Comparison of ENCODE assay signal across 8 mouse cellular contexts in genomic region chr17:74047210-74048082, GRCm38 (mm10). TPM values are rescaled to one million over a fixed set of nuclear protein-coding genes. Genes with fewer than 3 reads are reported as not detected.
DNase-seq lines count a peak whose midpoint lies in the region; ATAC-seq lines count a peak whose summit lies in the region.

Gene Srd5a2, minus strand, starts transcription at chr17:74047916.

- no peak for DNase-seq in heart, postnatal 4 days
- no peak for DNase-seq in adrenal gland, adult 8-10 months
- no peak for DNase-seq in gonadal fat pad, adult 2 months (ENCODE audit: low read depth)
- DNase-seq in midbrain, embryonic 10.5 days (ENCODE audit: low spot score): peak; percentile 44
- no peak for DNase-seq in urinary bladder, postnatal 10 days (ENCODE audit: low spot score)
- no peak for DNase-seq in cerebellum, adult 18-20 months
- DNase-seq in thymus, postnatal 10 days (ENCODE audit: low spot score in 2 of 2): no peak

- no peaks in the 10 kb centered on the region for H3K9me3 ChIP-seq in heart, embryonic 15.5 days (replicated peaks)
- H3K9me3 ChIP-seq in midbrain, embryonic 10.5 days (replicated peaks): no peaks in the 10 kb centered on the region

- peaks cover 71% of the 10 kb centered on the region for H3K27me3 ChIP-seq in heart, embryonic 15.5 days
- H3K27me3 ChIP-seq in midbrain, embryonic 10.5 days (ENCODE audit: low read depth, poor library complexity, severe bottlenecking): peaks cover 61% of the 10 kb centered on the region

- 0 out of 2 replicates have a peak, but pooled peaks have one; percentile 4 for ATAC-seq in heart, embryonic 15.5 days (replicated peaks; ENCODE audit: insufficient number of reproducible peaks, insufficient read depth, low FRiP score, low read depth)

- peaks cover 15% of the 10 kb centered on the region for H3K4me1 ChIP-seq in heart, embryonic 15.5 days (replicated peaks)
- peaks cover 20% of the 10 kb centered on the region for H3K4me1 ChIP-seq in midbrain, embryonic 10.5 days

- H3K36me3 ChIP-seq in heart, embryonic 15.5 days: no peaks in the 10 kb centered on the region
- H3K36me3 ChIP-seq in midbrain, embryonic 10.5 days: no peaks in the 10 kb centered on the region

- 2% methylated on average over 45 of the region's 45 CpGs for WGBS in heart, embryonic 15.5 days
- under 1% methylated on average over 45 of the region's 45 CpGs for WGBS in midbrain, embryonic 10.5 days

- no peak within 1 kb of the TSS for H3K27ac ChIP-seq in heart, embryonic 15.5 days
- no peak within 1 kb of the TSS for H3K27ac ChIP-seq in midbrain, embryonic 10.5 days (replicated peaks)

- H3K4me3 ChIP-seq in heart, embryonic 15.5 days: peak within 1 kb of the TSS; percentile 36
- peak within 1 kb of the TSS; percentile 46 for H3K4me3 ChIP-seq in midbrain, embryonic 10.5 days

- peak within 1 kb of the TSS; percentile 61 for H3K4me2 ChIP-seq in heart, embryonic 15.5 days

- H3K9ac ChIP-seq in heart, embryonic 15.5 days: no peak within 1 kb of the TSS

RNA-seq across cellular contexts. Expression of gene Srd5a2, which starts in this region (rescaled TPM):
- not detected in 2 replicates for polyA plus RNA-seq in heart, embryonic 15.5 days (2015; fragmentation: Nextera tagmentation; extraction: Ambion mirVana)
- not detected for total RNA-seq in heart, postnatal 4 days (2021)
- 1,000 to 10,000 TPM in 2 of 4 experiments, 100 to 1,000 TPM in 2; 113 to 4,046 (median 2,061) TPM for total RNA-seq in adrenal gland, adult 8-10 months (2022)
- polyA plus RNA-seq in gonadal fat pad, adult 2 months (2012; rRNA removed): 76.4 and 170 TPM in 2 replicates
- polyA plus RNA-seq in midbrain, embryonic 10.5 days (2016; fragmentation: Nextera tagmentation; extraction: Ambion mirVana): not detected in 2 replicates

Comparison
In these comparisons a context has a peak if more than half of its experiments do, and no peak if none do; other contexts are left out.
1. RNA of gene Srd5a2 (total RNA-seq): 113 to 4,046 TPM in adrenal gland, adult 8-10 months; not detected in heart, postnatal 4 days; every median in the first group is over 100 times any median in the second.
2. RNA of gene Srd5a2 (polyA plus RNA-seq): 76.4 to 170 TPM in gonadal fat pad, adult 2 months; not detected in midbrain, embryonic 10.5 days and not detected in heart, embryonic 15.5 days; every median in the first group is over 10 times any median in the second.
3. Peak in ATAC-seq, H3K4me3 ChIP-seq and H3K4me2 ChIP-seq in heart, embryonic 15.5 days; RNA of the gene not detected or under 1 TPM.
4. Peak in DNase-seq and H3K4me3 ChIP-seq in midbrain, embryonic 10.5 days; RNA of the gene not detected or under 1 TPM.